Mouse (Mus musculus) brain, embryonic 14.5 days (tissue): ENCODE results near the gene Mrpl28. TPM values are rescaled to one million over a fixed set of nuclear protein-coding genes. Genes with fewer than 3 reads are reported as not detected.
"Not testable (repeated sequence)": the region's sequence is repeated elsewhere in the genome, so short reads cannot be mapped to it uniquely, and the experiment has no call there.

ENCODE experiments used
- DNase-seq: peaks from one replicate; pipeline ENCODE4 v3.0.0-alpha.2; 2011; ENCODE audit warnings: low read depth
- CTCF ChIP-seq: fragments of 200-500 bp; IDR thresholded peaks from 2 replicates; pipeline ENCODE4 v1.5.1; 2012; ENCODE audit warnings: inconsistent platforms, mild to moderate bottlenecking, moderate library complexity, borderline replicate concordance; ENCODE audit not compliant: insufficient read depth, insufficient read length; ENCODE audit errors: extremely low read depth
- POLR2A ChIP-seq: fragments of 200-500 bp; IDR thresholded peaks from 2 replicates; pipeline ENCODE4 v1.6.1; 2012; ENCODE audit warnings: mild to moderate bottlenecking, inconsistent platforms, borderline replicate concordance; ENCODE audit not compliant: poor library complexity, insufficient read depth, insufficient read length, severe bottlenecking; ENCODE audit errors: extremely low read depth
- polyA plus RNA-seq: library from polyadenylated mRNA; depleted of rRNA; stranded (reverse); fragments of >200 nt; gene quantifications from 2 replicates; pipeline ENCODE4 v1.2.3, GENCODE M21; 2012; rRNA removed

The Mrpl28 gene
- polyA plus RNA-seq: 94.9 and 119 TPM in 2 replicates

DNA sequence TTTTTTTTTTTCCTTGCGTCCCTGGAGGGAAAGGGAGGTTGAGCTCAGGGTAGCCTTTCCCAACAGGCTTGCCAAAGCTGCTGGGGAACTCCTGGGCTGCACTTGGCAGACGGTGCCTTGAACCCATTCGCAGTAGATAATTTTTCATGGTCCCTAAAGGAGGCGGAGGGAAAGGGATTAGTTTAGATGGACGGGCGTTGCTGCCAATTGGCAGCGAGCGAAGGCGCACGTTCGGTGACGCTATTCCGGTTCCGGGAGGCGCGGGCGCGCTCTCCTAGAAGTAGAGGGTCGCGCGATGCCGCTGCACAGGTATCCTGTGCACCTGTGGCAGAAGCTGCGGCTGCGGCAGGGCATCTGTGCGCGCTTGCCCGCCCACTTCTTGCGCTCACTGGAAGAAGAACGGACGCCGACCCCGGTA is at the start of gene Mrpl28:
Gene Mrpl28, plus strand, starts transcription at position 234 of the 418 bp plus-strand sequence.
- DNase-seq: peak; percentile 99
- TF ChIP-seq POLR2A: peak; percentile 94; the same call in 1 of the 2 replicates
- no peak for TF ChIP-seq CTCF

DNA sequence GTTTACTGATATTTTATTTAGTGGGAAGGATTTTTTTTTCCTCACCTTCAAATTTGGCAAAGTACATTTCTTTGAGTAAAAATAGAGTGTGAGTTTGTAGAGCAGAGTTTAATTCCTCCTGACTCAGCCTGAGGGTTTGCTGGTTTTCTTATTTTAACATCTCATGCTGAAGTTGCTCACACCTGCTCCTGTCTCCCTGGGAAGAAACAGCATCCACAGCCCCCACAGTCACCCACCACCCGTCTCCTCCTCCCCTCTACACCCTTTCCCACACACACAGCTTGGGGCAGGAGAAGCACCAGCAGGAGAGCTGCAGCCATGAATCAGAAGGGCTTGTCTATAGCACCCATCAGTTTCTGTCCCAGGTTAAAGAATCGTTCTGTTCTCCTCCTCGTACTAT is 48.1 kb upstream of the Mrpl28 start:
- DNase-seq: no peak
- no peak for TF ChIP-seq CTCF
- TF ChIP-seq POLR2A: no peak

DNA sequence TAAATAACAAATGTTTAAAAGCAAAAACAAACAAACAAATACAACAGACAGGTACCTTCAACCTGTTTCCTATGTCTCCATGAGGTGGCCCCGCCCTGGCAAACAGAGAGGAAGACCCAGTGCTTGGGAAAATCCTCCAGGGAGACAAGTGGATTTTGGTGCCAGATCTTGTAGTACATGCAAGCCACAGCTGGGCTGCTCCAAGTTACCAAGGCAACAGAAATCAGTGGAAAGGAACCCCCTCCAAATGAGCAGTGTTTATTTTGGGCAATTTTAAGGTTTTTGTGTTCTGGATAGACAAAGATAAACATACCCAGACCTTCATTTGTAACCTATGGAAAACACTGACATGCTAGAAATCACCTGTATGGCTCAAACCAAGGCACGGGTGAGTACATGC is 44.4 kb upstream of the Mrpl28 start:
- peak; percentile 45 for DNase-seq

GRCm38 (mm10) chr17:26080867-26081266 is 42.4 kb upstream of the Mrpl28 start:
- DNase-seq: no peak
- TF ChIP-seq POLR2A: no peak
- TF ChIP-seq CTCF: no peak

More for the DNA sequence above, 44.4 kb upstream of the Mrpl28 start:
- no peak for TF ChIP-seq POLR2A
- TF ChIP-seq CTCF: no peak

DNA sequence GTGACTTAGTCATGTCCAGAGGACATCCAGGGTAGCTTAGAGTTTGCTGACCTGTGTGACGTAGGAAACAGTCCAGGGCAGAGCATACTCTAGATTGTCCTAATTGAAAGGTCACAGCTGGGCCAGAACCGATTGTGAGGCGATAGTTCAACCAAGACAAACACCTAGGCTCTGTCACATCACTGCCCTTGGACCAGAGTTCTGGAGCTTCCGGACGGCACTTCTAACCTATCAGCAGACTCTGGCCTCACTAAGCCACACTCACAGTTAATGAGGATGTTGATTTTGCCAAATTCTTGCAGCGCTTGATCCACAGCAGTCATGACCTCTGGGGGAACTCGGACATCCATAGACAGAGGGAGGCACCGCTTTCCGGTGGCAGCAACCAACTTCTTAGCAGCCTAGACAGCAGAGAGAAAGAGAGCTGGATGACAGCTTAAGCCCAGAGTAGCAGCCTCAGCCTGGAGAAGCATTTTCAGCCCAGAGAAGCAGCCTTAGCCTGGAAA is 36.2 kb upstream of the Mrpl28 start:
- no peak for DNase-seq
- no peak for TF ChIP-seq CTCF

DNA sequence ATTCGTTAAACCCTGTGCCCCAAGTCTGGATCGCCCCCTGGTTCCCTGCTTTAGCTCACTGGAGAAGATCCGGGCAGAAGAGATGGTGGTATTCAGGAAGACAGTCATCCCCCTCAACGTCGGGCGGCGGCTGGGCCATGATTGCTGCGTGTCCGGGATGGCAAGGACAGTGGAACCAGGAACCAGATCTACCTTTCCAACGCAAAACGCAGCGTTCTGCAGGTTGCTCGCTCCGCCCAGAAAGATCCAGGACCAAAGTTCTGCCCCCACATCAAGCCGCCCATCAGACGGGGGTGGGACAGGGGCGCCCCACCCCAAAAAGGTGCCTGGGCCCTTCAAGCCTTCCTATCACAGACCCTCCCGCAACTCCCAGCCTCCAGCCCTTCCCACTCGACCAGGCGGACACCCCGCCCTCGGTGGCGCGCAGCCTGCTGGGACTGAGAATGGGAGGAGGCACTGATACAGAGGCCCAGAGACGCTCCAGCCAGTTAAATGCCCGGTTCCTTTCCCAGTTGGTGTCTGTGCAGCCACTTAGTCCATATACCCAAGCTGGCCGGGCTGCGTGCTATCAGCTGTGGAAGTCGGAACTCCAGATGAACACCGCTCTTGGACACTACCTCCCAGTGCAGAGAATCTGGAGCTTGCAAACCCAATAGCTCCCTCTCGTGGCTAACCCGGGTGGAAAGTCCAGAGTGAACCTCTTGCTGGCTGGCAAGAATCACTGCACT is 33.2 kb upstream of the Mrpl28 start, which contains the start of gene Decr2:
Gene Decr2, minus strand, starts transcription at position 433 of the 728 bp plus-strand sequence.
- peak; percentile 97 for DNase-seq
- 0 out of 2 replicates have a peak, but pooled peaks have one; percentile 31 for TF ChIP-seq POLR2A
- peak; percentile 92 for TF ChIP-seq CTCF

DNA sequence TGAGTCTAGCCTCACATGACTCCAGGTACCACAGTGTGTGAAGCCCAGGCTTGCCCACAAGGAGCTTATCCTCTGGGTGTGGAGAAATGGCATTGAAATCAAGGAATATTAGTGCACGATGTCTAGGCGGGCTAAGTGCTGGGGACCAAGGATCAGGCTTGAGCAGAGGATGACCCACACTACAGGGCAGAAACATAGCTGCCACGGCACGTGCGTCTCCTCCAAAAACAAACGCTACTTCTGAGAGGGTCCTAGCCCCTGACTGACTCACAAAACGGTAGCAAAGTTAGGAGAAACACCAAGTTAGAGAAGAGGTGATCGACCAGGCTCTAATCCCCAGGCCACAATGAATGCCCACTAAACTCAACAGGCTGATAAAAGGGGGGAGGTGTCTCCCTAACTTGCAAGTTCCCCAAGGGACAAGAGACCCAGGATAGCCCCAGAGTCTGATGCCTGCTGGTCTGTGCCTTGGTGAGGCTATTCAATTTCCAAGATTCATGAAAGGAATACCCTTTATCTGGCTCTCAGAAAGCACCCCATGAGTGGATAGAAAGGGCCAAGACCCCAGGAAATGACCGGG is 28.7 kb upstream of the Mrpl28 start:
- DNase-seq: no peak
- TF ChIP-seq CTCF: no peak
- TF ChIP-seq POLR2A: no peak

DNA sequence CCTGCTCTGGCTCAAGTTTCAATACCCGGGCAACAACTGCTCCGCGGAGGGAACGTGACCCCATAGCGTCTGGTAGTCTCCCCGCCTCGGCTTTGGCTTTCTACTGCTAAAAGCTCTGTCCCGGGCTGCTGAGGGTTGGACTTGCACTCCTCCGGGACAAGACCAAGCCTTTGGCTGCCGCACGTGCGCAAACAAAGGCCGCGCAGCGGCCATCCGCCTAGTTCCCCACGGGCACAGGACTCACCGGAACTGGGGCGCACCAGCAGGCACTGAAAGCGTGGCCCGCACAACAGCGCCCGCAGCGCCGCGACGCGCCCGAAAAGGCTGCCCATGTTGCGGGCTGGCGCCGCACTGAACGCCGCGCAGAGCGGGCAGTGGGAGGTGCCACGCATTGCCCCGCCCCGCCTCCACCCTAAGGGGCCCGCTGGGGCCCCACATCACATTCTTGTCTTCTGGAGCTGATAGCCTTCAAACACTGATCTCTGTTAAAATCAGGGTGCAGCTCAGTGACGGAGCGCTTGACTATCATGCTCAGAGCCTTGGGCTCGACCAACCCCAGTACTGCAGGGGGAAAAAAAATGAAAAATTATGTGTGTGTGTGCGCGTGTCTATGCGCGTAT is 28.1 kb upstream of the Mrpl28 start, which contains the start of gene Nme4:
Gene Nme4, minus strand, starts transcription at position 482 of the 620 bp plus-strand sequence.
- TF ChIP-seq POLR2A (peak; percentile 90), CTCF (0 out of 2 replicates have a peak, but pooled peaks have one; percentile 0)
- DNase-seq: peak; percentile 69

DNA sequence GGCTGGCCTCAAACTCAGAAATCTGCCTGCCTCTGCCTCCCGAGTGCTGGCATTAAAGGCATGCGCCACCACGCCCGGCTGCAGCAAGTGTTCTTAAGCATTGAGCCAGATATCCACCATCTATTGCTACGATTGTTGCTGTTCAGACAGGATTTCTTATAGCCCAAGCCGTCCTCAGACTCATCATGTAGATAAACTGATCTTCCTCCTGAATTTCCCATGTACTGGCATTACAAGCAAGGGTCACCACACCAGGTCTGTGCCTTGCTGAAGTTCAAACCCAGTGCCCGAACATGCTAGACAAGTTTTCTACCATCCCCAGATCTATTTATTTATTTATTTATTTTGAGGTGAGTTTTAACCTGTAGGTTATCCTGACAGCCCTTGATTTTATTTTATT is 24.8 kb upstream of the Mrpl28 start:
- no peak for TF ChIP-seq POLR2A
- no peak for TF ChIP-seq CTCF
- DNase-seq: no peak

DNA sequence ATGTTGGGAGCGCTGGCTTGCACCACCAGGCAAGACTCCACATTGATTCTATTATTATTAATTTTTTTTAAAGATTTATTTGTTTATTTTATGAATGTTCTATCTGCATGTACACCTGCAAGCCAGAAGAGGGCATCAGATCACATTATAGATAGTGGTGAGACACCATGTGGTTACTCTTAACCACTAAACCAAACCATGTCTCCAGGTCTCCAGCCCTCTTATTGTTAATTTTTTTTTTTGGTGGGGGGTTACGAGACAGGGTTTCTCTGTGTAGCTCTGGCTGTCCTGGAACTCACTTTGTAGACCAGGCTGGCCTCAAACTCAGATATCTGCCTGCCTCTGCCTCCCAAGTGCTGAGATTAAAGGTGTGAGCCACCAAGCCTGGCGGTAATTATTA is 24.0 kb upstream of the Mrpl28 start:
- DNase-seq: not testable (repeated sequence)

DNA sequence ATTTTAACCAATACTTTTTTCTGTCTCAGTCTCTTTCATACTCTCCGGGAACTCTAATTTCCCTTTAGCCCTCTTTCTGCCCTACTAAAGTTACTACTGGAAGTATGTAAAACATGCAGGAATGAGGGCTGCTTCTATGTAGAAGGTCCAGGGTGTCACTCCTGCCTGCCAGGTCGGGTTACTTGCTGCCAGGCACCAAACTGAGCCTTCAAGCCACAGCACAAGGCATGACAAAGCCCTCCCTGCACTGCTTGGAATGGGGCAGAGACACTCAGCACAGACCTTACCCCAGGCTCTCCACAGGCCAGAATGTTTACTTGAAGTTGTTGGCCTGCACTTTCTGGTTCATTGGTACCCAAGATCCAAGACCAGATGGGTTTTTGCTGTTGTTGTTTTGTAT is 23.1 kb upstream of the Mrpl28 start:
- no peak for DNase-seq
- TF ChIP-seq CTCF: no peak
- TF ChIP-seq POLR2A: no peak

DNA sequence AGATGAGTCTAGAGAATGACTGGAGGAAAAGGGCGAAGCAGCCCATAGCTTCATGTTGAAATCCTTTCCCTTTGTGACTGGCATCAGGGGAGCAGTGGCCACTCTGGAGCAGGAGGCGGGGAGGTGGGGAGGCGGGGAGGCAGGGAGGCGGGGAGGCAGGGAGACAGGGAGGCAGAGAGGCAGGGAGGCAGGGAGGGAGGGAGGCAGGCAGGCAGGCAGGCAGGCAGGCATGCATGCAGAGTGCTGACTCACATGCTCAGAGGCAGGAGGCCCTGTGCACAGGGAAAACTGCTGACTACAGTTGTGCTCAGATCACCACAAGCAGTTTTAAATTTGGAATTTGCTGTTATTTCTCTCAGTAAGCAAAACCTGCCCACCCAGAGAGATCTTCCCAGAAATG is 21.8 kb upstream of the Mrpl28 start:
- DNase-seq: no peak
- no peak for TF ChIP-seq POLR2A
- TF ChIP-seq CTCF: no peak

GRCm38 (mm10) chr17:26105619-26106018 is 17.7 kb upstream of the Mrpl28 start:
- TF ChIP-seq CTCF (no peak), POLR2A (no peak)
- DNase-seq: no peak
